Mouse (Mus musculus): Measurements from ENCODE around the gene C2cd2l. TPM values are rescaled to one million over a fixed set of nuclear protein-coding genes. Genes with fewer than 3 reads are reported as not detected.

The C2cd2l gene
- polyA plus RNA-seq, 1 experiment from 2014 or later = 24.8 TPM

DNA sequence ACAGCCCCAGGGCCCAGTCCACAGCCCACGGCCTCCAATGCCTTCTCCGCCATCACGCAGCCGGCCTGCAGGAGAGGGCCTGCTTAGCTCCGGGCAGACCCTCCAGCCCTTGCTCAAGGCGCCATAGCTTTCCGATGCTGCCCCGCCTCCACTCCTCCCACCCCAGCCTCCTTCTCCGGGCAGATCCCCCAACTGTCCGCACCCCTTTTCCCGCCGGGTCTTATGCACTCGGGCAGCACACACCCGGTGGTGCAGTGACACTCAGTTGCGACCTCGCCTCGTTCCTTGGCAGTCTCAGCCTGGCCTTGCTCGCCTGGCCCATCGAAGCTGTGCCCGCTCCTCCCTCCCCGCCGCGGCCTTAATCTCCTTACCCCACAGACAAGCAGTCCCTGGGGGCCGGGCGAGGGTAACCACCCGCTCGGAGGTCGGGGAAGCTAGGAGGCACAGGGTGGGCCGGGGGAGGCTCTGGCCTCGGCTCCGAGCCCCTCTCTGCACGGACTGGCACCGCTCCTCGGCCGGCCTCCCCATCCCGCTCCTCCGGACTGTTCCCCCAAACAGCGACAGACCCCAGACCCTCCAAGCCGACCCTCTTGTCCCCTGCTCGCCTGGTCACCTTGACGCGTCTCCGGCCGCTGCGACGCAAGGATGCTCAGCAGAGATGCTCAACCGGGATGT is 32.5 kb downstream of the C2cd2l start:
- ATAC-seq = peak; percentile 59
- H3K36me3 ChIP-seq (ENCODE audit: control insufficient read depth, insufficient read depth, low read length) = peaks cover 6% of the 10 kb centered on the region; the same call in 1 of the 2 replicates
- no peaks in the 10 kb centered on the region for H3K27me3 ChIP-seq (ENCODE audit: control insufficient read depth, insufficient read depth, low read depth, low read length)
- peaks cover 28% of the 10 kb centered on the region for H3K4me1 ChIP-seq (ENCODE audit: control insufficient read depth, insufficient read depth, low read length)
- H3K9ac ChIP-seq (ENCODE audit: low read depth, low read length) = peak overlapping the region; percentile 98
- H3K9me3 ChIP-seq (replicated peaks; ENCODE audit: control insufficient read depth, low read length, poor library complexity, severe bottlenecking) = no peaks in the 10 kb centered on the region
- peak overlapping the region; percentile 87 for H3K27ac ChIP-seq (ENCODE audit: low read length)
- H3K4me3 ChIP-seq (ENCODE audit: low read depth, low read length) = peak overlapping the region; percentile 95
- H3K4me2 ChIP-seq (ENCODE audit: low read length) = peak overlapping the region; percentile 97
- under 1% methylated on average over 47 of the region's 47 CpGs for WGBS

DNA sequence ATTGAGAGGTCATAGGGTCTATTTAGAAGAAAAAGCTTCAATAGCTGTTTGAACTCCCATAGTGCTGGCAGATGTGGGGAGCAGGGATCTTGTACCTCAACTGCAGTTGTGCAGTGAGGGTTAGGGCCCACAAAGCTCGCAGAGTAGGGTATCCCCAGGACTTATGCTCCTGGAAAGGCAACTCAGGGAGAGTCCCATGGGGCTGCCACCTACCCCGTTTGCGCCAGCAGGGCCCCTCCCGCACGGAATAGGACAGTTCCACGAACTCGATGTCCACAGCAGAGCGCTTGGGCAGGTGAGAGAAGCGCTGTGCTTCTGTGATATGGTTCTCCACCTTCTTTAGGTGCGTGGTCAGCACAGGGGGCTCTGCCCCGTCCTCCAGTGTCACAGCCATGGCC is 33.1 kb downstream of the C2cd2l start:
- Histone ChIP-seq H3K9me3 (replicated peaks; ENCODE audit: control insufficient read depth, low read length, poor library complexity, severe bottlenecking) (no peaks in the 10 kb centered on the region), H3K4me2 (ENCODE audit: low read length) (peak overlapping the region; percentile 97), H3K36me3 (ENCODE audit: control insufficient read depth, insufficient read depth, low read length) (peaks cover 6% of the 10 kb centered on the region; the same call in 1 of the 2 replicates), H3K4me1 (ENCODE audit: control insufficient read depth, insufficient read depth, low read length) (peaks cover 28% of the 10 kb centered on the region), H3K4me3 (ENCODE audit: low read depth, low read length) (peak overlapping the region; percentile 95), H3K27ac (ENCODE audit: low read length) (peak overlapping the region; percentile 87), H3K27me3 (ENCODE audit: control insufficient read depth, insufficient read depth, low read depth, low read length) (no peaks in the 10 kb centered on the region), H3K9ac (ENCODE audit: low read depth, low read length) (peak overlapping the region; percentile 98)
- no peak; the same call in 1 of the 2 replicates for ATAC-seq
- 8% methylated on average over 11 of the region's 11 CpGs for WGBS

DNA sequence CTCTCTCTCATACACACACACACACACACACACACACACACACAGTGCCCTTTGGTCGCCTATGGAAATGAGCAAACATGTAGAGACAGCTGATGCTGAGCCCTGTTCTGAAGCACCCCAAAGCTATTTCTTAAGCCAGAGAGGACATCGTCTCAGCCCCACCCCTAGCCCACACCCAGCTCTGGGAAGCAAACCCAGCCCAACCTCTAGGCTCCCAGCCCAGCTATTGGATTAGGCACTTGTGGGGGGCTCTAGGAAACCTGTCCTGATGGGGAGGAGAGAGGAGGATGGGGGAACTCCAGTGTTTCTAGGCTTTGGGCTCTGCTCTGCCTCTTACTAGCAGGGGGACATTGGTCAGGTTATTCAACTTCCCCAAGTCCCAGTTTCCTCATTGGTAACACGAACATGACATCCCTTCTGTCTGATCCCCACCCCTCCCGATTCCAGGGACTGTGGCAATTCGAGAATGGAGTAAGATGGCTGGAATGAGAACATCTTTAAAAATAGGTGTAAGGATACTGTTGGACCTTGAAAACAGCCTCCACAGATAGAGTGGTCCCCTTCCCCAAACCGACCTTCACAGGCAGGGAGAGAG is 33.7 kb downstream of the C2cd2l start:
- WGBS = 3% methylated on average over 6 of the region's 6 CpGs
- H3K27ac ChIP-seq (ENCODE audit: low read length) = 0 out of 2 replicates have a peak overlapping the region, but pooled peaks have one; percentile 33
- H3K27me3 ChIP-seq (ENCODE audit: control insufficient read depth, insufficient read depth, low read depth, low read length) = no peaks in the 10 kb centered on the region
- peak overlapping the region; percentile 95 for H3K4me3 ChIP-seq (ENCODE audit: low read depth, low read length)
- H3K4me1 ChIP-seq (ENCODE audit: control insufficient read depth, insufficient read depth, low read length) = peaks cover 28% of the 10 kb centered on the region
- no peak for ATAC-seq
- H3K9ac ChIP-seq (ENCODE audit: low read depth, low read length) = peak overlapping the region; percentile 98
- H3K36me3 ChIP-seq (ENCODE audit: control insufficient read depth, insufficient read depth, low read length) = peaks cover 9% of the 10 kb centered on the region
- no peaks in the 10 kb centered on the region for H3K9me3 ChIP-seq (replicated peaks; ENCODE audit: control insufficient read depth, low read length, poor library complexity, severe bottlenecking)
- peak overlapping the region; percentile 97 for H3K4me2 ChIP-seq (ENCODE audit: low read length)

DNA sequence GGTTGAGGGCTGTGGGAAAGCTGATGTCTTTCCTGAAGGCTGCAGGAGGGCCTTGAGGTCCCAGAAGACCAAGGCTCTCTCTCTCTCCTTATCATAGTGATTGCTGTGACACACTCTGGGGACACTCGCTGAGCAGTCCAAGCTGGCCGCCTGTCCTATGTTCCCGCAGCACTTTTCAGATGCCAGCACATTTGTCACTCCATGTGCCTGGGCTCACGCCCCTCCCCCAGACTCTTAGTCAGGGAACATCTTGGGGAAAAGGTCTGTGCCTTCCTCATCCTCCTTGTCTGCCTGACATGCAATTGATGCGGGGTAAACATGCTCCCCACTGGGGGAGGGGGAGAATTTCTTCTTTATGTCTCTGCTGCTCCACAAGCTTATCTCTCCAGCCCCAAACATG is 36.9 kb downstream of the C2cd2l start:
- 78% methylated on average over 5 of the region's 5 CpGs for WGBS
- ATAC-seq = no peak
- H3K4me1 ChIP-seq (ENCODE audit: control insufficient read depth, insufficient read depth, low read length) = peaks cover 17% of the 10 kb centered on the region

DNA sequence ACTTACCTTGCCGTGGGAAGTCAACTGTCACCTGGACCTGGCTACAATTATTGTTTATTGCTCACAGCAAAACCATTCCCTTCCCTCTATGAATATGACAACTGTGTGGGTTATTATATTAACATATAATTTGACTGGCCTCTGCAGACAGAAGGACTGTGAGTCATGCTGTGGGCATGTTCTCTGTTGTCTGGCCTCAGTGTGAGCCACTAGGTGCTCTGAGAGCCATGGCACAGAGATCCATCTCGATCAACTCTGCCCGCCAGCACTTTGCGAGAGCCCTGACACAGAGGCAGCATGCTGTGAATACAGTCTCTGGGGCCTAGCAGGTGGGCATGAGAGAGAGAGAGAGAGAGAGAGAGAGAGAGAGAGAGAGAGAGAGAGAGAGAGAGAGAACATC is 50.1 kb downstream of the C2cd2l start:
- H3K4me2 ChIP-seq (ENCODE audit: low read length) = no peak overlapping the region
- no peak overlapping the region for H3K27ac ChIP-seq (ENCODE audit: low read length)
- no peaks in the 10 kb centered on the region for H3K27me3 ChIP-seq (ENCODE audit: control insufficient read depth, insufficient read depth, low read depth, low read length)
- 85% methylated on average over 4 of the region's 4 CpGs for WGBS
- peaks cover 10% of the 10 kb centered on the region; the same call in 1 of the 2 replicates for H3K36me3 ChIP-seq (ENCODE audit: control insufficient read depth, insufficient read depth, low read length)
- no peak overlapping the region for H3K9ac ChIP-seq (ENCODE audit: low read depth, low read length)
- H3K4me1 ChIP-seq (ENCODE audit: control insufficient read depth, insufficient read depth, low read length) = peaks cover 12% of the 10 kb centered on the region
- no peak overlapping the region for H3K4me3 ChIP-seq (ENCODE audit: low read depth, low read length)
- no peaks in the 10 kb centered on the region for H3K9me3 ChIP-seq (replicated peaks; ENCODE audit: control insufficient read depth, low read length, poor library complexity, severe bottlenecking)
- no peak for ATAC-seq

More for the DNA sequence above, 36.9 kb downstream of the C2cd2l start:
- no peak overlapping the region for H3K27ac ChIP-seq (ENCODE audit: low read length)
- H3K36me3 ChIP-seq (ENCODE audit: control insufficient read depth, insufficient read depth, low read length) = peaks cover 28% of the 10 kb centered on the region; the same call in 1 of the 2 replicates
- no peak overlapping the region for H3K4me3 ChIP-seq (ENCODE audit: low read depth, low read length)
- no peak overlapping the region for H3K4me2 ChIP-seq (ENCODE audit: low read length)
- no peaks in the 10 kb centered on the region for H3K27me3 ChIP-seq (ENCODE audit: control insufficient read depth, insufficient read depth, low read depth, low read length)
- no peak overlapping the region for H3K9ac ChIP-seq (ENCODE audit: low read depth, low read length)
- H3K9me3 ChIP-seq (replicated peaks; ENCODE audit: control insufficient read depth, low read length, poor library complexity, severe bottlenecking) = no peaks in the 10 kb centered on the region

DNA sequence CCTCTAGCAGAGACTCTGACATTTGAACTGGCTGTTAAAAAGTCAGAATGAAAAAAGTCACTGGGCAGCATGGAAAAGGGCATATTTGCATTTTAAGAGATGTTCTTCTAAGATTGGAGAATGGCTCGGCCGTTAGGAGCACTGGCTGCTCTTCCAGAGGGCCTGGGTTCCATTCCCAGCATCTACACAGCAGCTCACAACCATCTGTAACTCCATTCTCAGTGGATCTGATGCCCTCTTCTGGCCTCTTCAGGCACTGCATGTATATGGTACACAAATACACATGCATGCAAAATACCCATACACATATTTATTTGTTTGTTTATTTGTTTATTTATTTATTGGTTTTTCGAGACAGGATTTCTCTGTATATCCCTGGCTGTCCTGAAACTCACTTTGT is 51.0 kb downstream of the C2cd2l start:
- Histone ChIP-seq H3K36me3 (ENCODE audit: control insufficient read depth, insufficient read depth, low read length) (peaks cover 4% of the 10 kb centered on the region; the same call in 1 of the 2 replicates), H3K4me3 (ENCODE audit: low read depth, low read length) (no peak overlapping the region), H3K9ac (ENCODE audit: low read depth, low read length) (no peak overlapping the region), H3K27ac (ENCODE audit: low read length) (no peak overlapping the region), H3K9me3 (replicated peaks; ENCODE audit: control insufficient read depth, low read length, poor library complexity, severe bottlenecking) (no peaks in the 10 kb centered on the region), H3K4me2 (ENCODE audit: low read length) (no peak overlapping the region), H3K27me3 (ENCODE audit: control insufficient read depth, insufficient read depth, low read depth, low read length) (no peaks in the 10 kb centered on the region), H3K4me1 (ENCODE audit: control insufficient read depth, insufficient read depth, low read length) (peaks cover 21% of the 10 kb centered on the region)
- no peak for ATAC-seq
- WGBS = 84% methylated on average over 3 of the region's 3 CpGs

DNA sequence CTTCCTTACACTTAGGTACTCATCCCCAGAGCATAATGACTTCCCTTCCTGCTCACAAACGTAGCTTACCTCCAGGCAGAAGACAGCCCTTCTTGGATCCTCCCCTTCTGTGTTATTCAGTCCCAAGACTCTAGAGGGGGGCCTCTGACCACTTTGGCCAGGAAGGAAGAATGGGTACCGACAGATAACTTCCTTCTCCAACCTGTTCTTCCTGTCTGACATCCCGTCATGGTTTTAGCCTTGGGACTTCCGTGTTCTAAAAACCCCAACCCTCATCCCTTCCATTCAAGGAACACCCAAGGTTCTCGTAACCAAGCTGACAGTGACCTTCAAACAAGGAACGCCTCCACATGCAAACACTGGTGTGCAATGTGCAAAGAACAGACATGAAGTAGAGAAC is 51.7 kb downstream of the C2cd2l start, which contains the start of gene Nlrx1:
Gene Nlrx1 (minus strand): TSS at position 168 of the 400 bp plus-strand sequence.
- no peak for ATAC-seq
- peak within 1 kb of the TSS; percentile 24 for H3K4me3 ChIP-seq (ENCODE audit: low read depth, low read length)

DNA sequence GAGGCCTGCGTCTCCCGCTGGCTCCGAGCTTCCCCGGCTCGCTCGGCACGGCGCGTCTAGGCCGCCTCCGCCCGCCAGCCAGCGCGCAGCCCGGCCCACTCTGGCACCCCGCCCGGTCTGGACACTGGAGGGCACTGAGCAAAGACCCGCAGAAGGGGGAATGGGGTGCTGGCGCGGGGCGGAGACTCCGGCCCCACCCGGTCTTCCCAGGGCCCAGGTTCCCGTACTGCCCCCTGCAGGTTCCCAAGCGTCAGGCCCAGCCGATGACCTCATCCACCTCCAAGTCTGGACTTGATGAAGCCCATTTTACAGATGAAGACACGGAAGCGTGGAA is 52.1 kb downstream of the C2cd2l start:
- ATAC-seq = peak; percentile 62
- Histone ChIP-seq H3K27me3 (ENCODE audit: control insufficient read depth, insufficient read depth, low read depth, low read length) (no peaks in the 10 kb centered on the region), H3K9ac (ENCODE audit: low read depth, low read length) (peak overlapping the region; percentile 47), H3K27ac (ENCODE audit: low read length) (peak overlapping the region; percentile 64), H3K4me1 (ENCODE audit: control insufficient read depth, insufficient read depth, low read length) (peaks cover 22% of the 10 kb centered on the region), H3K36me3 (ENCODE audit: control insufficient read depth, insufficient read depth, low read length) (no peaks in the 10 kb centered on the region), H3K9me3 (replicated peaks; ENCODE audit: control insufficient read depth, low read length, poor library complexity, severe bottlenecking) (no peaks in the 10 kb centered on the region), H3K4me3 (ENCODE audit: low read depth, low read length) (peak overlapping the region; percentile 24), H3K4me2 (ENCODE audit: low read length) (peak overlapping the region; percentile 47)
- 8% methylated on average over 27 of the region's 28 CpGs for WGBS

More for the DNA sequence above, 51.7 kb downstream of the C2cd2l start, which contains the start of gene Nlrx1:
- Histone ChIP-seq H3K27ac (ENCODE audit: low read length) (peak within 1 kb of the TSS; percentile 64), H3K9me3 (replicated peaks; ENCODE audit: control insufficient read depth, low read length, poor library complexity, severe bottlenecking) (no peaks in the 10 kb centered on the region), H3K4me1 (ENCODE audit: control insufficient read depth, insufficient read depth, low read length) (peaks cover 22% of the 10 kb centered on the region), H3K36me3 (ENCODE audit: control insufficient read depth, insufficient read depth, low read length) (0 out of 2 replicates have a peak, but pooled peaks cover 2% of the 10 kb centered on the region), H3K9ac (ENCODE audit: low read depth, low read length) (peak within 1 kb of the TSS; percentile 47), H3K27me3 (ENCODE audit: control insufficient read depth, insufficient read depth, low read depth, low read length) (no peaks in the 10 kb centered on the region), H3K4me2 (ENCODE audit: low read length) (peak within 1 kb of the TSS; percentile 47)
- WGBS = 81% methylated on average over 6 of the region's 6 CpGs
